Mouse (Mus musculus) limb, embryonic 10.5 days (tissue): ENCODE data around the gene Dab2. TPM values are rescaled to one million over a fixed set of nuclear protein-coding genes. Genes with fewer than 3 reads are reported as not detected.

ENCODE experiments used
- DNase-seq: peaks from one replicate; pipeline ENCODE4 v3.0.0-alpha.2; 2017; ENCODE audit warnings: low spot score
- H3K27ac ChIP-seq: fragments of 300-500 bp; sonication (generic); 2 replicates; pipeline ENCODE4 v1.5.1; 2016; ENCODE audit warnings: mild to moderate bottlenecking
- H3K27me3 ChIP-seq: fragments of 300-500 bp; sonication (generic); 2 replicates; pipeline ENCODE4 v1.6.1; 2016; ENCODE audit warnings: low read depth, mild to moderate bottlenecking; ENCODE audit not compliant: poor library complexity, severe bottlenecking
- H3K36me3 ChIP-seq: fragments of 300-500 bp; sonication (generic); 2 replicates; pipeline ENCODE4 v1.6.1; 2016; ENCODE audit warnings: mild to moderate bottlenecking, moderate library complexity
- H3K4me1 ChIP-seq: fragments of 300-500 bp; sonication (generic); 2 replicates; pipeline ENCODE4 v1.6.1; 2016
- H3K4me3 ChIP-seq: fragments of 300-500 bp; sonication (generic); 2 replicates; pipeline ENCODE4 v1.5.1; 2016; ENCODE audit warnings: mild to moderate bottlenecking, moderate library complexity
- H3K9me3 ChIP-seq: fragments of 300-500 bp; sonication (generic); replicated peaks from 2 replicates; pipeline ENCODE4 v1.6.1; 2016; ENCODE audit warnings: mild to moderate bottlenecking
- WGBS: fragments of 180-500 bp; shearing (Covaris S2); methylation state at CpG from one replicate; pipeline ENCODE4 v1.1.7; 2016; 5-methylcytosine and 5-hydroxymethylcytosine counted together
- polyA plus RNA-seq: library from polyadenylated mRNA; unstranded; fragments of >200 nt; fragmentation: Nextera tagmentation; extraction: Ambion mirVana; gene quantifications from 2 replicates; pipeline ENCODE4 v1.2.1, GENCODE M21; 2016

The Dab2 gene
- polyA plus RNA-seq, 1 experiment from 2014 or later: 35.6 TPM

DNA sequence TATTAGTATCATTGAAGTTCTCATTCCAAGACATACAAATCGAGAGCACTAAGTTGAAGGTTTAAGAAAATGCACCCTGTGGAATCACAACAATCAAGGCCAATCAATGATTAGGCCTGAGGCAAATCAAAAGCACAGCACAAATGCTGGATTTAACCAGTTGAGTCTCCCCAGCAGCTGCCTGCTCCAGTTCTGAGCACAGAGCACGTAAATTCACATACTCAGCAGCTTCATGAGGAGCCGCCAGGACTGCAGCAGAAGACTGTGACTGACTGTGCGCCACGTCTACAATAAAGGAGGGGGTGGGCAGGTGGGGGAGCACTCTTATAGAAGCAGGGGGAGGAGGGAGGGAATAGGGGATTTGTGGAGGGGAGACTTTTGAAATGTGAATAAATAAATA, 40.2 kb downstream of the Dab2 start:
- Histone ChIP-seq H3K9me3 (no peaks in the 10 kb centered on the region), H3K36me3 (no peaks in the 10 kb centered on the region), H3K27ac (no peak overlapping the region), H3K4me3 (no peak overlapping the region), H3K27me3 (no peaks in the 10 kb centered on the region), H3K4me1 (no peaks in the 10 kb centered on the region)
- no peak for DNase-seq
- 80% methylated on average over 5 of the region's 5 CpGs for WGBS

DNA sequence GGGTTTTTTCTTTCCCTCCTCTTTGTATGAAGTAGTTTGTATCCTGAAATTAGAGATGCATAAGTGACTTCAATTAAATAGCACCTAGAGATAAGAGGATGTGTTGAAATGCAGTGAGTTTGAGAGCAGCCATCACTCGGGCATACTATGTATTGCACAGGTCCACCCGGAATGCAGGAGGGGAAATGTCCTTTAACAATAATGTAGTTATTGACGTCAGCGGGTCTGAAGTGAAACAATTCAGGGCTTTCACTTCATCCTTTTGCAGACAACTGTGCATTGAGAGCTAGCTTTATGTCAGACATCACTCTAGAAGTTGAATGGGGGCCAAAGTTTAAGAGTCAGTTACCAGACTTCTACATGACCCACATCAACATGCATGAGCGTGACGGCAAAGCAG, 40.8 kb downstream of the Dab2 start:
- Histone ChIP-seq H3K27ac (no peak overlapping the region), H3K4me3 (no peak overlapping the region), H3K36me3 (no peaks in the 10 kb centered on the region), H3K27me3 (no peaks in the 10 kb centered on the region), H3K9me3 (no peaks in the 10 kb centered on the region), H3K4me1 (no peaks in the 10 kb centered on the region)
- 90% methylated on average over 6 of the region's 6 CpGs for WGBS
- no peak for DNase-seq

DNA sequence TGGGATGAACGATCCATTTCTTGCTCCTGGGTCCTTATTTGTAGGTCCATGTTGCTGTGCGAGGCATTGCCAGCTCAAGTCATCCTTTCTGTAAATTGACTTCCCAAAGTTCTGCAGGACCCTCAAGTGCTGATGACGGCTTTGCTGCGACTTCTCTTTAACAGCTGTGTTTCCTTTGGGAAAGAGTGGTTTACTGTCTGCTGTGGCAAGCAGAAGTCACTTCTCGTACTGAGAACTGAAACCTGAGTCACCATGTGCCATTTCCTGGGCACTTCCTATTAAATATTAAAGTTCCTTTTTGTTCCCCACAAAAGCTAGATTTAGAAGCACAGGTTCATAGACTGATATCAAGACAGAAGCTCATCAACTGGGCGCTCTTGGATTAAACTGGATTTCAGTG, 41.8 kb downstream of the Dab2 start:
- Histone ChIP-seq H3K4me3 (no peak overlapping the region), H3K27me3 (no peaks in the 10 kb centered on the region), H3K27ac (no peak overlapping the region), H3K9me3 (no peaks in the 10 kb centered on the region), H3K4me1 (no peaks in the 10 kb centered on the region), H3K36me3 (no peaks in the 10 kb centered on the region)
- DNase-seq: no peak
- WGBS: 89% methylated on average over 6 of the region's 6 CpGs

DNA sequence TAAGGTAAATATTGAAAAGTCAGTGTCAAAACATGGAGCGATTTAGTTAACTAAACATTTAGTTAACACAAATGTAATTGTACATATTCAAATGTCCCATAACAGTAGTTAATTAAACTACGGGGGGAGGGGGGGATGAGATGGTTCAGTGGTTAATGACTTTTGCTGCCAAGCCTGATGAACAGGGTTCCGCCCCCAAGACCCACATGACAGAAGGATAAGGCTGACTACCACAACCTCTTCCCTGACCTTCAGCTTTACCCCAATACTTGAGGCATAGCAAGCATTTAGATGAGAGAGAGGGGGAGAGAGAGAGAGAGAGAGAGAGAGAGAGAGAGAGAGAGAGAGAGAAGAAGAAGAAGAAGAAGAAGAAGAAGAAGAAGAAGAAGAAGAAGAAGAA, 54.3 kb downstream of the Dab2 start:
- Histone ChIP-seq H3K9me3 (no peaks in the 10 kb centered on the region), H3K36me3 (no peaks in the 10 kb centered on the region), H3K27me3 (no peaks in the 10 kb centered on the region), H3K4me1 (no peaks in the 10 kb centered on the region), H3K27ac (no peak overlapping the region), H3K4me3 (no peak overlapping the region)
- no peak for DNase-seq
- 95% methylated on average over 3 of the region's 3 CpGs for WGBS

DNA sequence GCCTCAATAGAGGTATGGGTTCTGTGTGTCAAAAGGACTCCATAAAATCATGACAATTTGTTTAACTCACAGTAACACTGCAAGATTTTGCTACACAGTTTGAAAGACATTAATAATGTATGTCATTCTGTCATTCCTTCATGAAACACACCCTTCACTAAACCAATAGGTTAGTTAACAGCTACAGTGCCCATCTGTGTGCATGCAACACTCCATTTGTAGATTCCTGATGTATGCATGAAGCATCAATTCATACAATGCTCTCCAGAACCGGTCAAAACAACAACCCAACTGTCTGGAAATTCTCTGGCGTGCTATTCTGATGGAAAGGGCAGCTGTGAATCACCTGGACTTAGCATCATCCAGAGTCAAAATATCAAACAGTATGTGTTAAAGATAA, 60.3 kb downstream of the Dab2 start:
- Histone ChIP-seq H3K36me3 (no peaks in the 10 kb centered on the region), H3K27ac (no peak overlapping the region), H3K27me3 (no peaks in the 10 kb centered on the region), H3K4me1 (no peaks in the 10 kb centered on the region), H3K9me3 (no peaks in the 10 kb centered on the region), H3K4me3 (no peak overlapping the region)
- WGBS: 91% methylated on average over 2 of the region's 2 CpGs
- DNase-seq: no peak

DNA sequence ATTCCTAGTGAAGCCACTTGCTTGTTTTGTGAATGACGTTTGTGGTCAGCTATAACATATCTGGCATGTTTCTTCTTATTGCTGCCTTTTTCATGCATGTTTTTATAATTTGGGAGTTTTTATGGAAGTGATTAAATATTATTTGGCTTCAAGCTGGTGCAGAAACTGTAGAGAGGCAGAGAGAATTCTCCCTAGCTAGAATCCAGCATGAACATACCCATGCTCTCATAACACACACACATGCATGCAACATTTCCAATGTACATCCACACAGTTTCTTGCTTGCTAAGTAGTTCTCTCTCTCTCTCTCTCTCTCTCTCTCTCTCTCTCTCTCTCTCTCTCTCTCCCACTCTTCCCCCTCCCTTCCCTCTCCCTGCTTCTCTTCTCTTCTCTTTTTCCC, 70.4 kb downstream of the Dab2 start:
- no peak for DNase-seq
- H3K27ac ChIP-seq: no peak overlapping the region; the same call in 1 of the 2 replicates

DNA sequence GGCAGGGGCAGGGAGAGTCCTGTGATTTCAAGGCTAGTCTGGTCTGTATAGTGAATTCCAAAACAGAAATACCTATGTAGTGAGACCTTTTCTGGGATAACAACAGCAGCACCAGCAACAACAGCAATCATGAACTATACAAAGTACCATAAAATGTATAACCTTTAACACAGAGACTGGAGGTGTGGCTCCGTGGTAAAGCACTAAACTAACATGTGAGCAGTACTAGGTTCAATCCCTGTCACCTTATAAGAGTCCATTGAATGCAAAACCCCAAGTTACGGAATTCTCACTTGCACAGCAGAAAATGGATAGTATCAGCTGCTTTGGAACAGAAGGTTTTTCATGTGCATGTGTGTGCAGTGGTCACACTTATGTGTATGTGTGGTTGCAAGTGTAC, 71.9 kb downstream of the Dab2 start:
- DNase-seq: no peak
- Histone ChIP-seq H3K36me3 (no peaks in the 10 kb centered on the region), H3K9me3 (no peaks in the 10 kb centered on the region), H3K4me1 (peaks cover 14% of the 10 kb centered on the region; the same call in 1 of the 2 replicates), H3K27ac (no peak overlapping the region), H3K27me3 (no peaks in the 10 kb centered on the region), H3K4me3 (no peak overlapping the region)
- 91% methylated on average over 2 of the region's 2 CpGs for WGBS

More for the DNA sequence above, 70.4 kb downstream of the Dab2 start:
- Histone ChIP-seq H3K4me1 (peaks cover 14% of the 10 kb centered on the region; the same call in 1 of the 2 replicates), H3K27me3 (no peaks in the 10 kb centered on the region), H3K9me3 (no peaks in the 10 kb centered on the region), H3K4me3 (no peak overlapping the region), H3K36me3 (no peaks in the 10 kb centered on the region)
- 69% methylated on average over 1 of the region's 1 CpGs for WGBS

DNA sequence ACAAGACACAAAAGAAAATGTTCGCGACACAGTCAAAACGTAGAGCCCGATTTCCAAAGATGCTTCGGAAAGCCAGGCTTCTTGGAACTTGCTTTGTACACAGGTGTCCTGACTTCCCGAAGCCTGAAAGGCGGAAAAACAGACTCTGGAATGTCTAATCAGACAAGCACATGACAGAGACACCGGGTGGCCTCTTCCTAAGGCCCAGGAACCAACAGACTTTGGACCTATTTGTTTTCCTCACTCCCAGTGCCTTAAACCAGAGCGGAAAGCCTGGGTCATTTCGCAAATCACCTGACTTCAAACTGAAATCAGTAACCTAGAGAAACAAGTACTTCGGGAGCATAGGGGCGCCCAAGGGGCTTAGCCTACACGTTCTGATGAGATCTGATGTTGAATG, 75.4 kb downstream of the Dab2 start:
- Histone ChIP-seq H3K9me3 (no peaks in the 10 kb centered on the region), H3K27ac (no peak overlapping the region), H3K27me3 (no peaks in the 10 kb centered on the region), H3K4me3 (no peak overlapping the region), H3K4me1 (0 out of 2 replicates have a peak, but pooled peaks cover 3% of the 10 kb centered on the region), H3K36me3 (no peaks in the 10 kb centered on the region)
- no peak for DNase-seq
- 87% methylated on average over 13 of the region's 13 CpGs for WGBS

DNA sequence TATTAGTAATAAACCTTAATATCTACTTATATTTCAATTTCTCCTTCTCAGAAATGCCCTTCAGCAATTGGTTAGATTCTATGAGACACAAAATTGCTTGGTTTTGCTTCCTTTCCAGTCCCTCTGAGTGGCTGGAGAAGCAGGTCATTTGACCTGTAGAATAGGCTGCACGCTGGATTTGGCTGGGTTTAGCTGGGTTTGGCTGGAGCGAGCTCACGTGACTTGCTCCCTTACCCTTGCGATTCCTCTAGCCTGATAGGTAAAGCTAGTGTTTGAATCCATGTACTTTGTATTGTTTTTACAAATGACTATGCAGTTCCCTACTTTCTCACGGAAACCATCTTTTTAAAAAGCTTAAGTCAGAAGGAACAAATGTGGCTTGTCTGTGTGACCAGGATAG, 76.4 kb downstream of the Dab2 start:
- Histone ChIP-seq H3K4me1 (0 out of 2 replicates have a peak, but pooled peaks cover 3% of the 10 kb centered on the region), H3K36me3 (no peaks in the 10 kb centered on the region), H3K27ac (no peak overlapping the region), H3K9me3 (no peaks in the 10 kb centered on the region), H3K27me3 (no peaks in the 10 kb centered on the region), H3K4me3 (no peak overlapping the region)
- no peak for DNase-seq
- 85% methylated on average over 5 of the region's 5 CpGs for WGBS

DNA sequence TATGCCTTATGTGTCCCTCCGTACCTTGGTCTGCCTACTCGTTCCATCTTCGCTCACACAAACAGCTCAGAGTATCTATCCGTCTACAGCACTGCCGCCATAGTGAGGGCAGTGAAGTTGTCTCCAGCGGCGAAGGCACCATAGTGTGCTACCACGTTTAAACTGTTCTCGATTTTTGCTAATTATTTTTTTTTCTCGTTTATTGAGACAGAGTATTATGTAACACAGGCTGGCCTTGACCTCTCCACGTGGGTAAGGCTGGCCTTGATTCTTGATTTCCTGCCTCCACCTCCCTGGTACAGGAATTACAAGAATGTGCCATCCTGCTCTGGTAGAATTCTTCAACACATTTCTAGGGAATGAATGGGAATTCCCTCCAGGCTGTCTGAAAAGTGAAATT, 77.2 kb downstream of the Dab2 start:
- 89% methylated on average over 11 of the region's 11 CpGs for WGBS
- Histone ChIP-seq H3K4me1 (0 out of 2 replicates have a peak, but pooled peaks cover 3% of the 10 kb centered on the region), H3K36me3 (no peaks in the 10 kb centered on the region), H3K27me3 (no peaks in the 10 kb centered on the region), H3K4me3 (no peak overlapping the region), H3K9me3 (no peaks in the 10 kb centered on the region), H3K27ac (no peak overlapping the region)
- DNase-seq: no peak

DNA sequence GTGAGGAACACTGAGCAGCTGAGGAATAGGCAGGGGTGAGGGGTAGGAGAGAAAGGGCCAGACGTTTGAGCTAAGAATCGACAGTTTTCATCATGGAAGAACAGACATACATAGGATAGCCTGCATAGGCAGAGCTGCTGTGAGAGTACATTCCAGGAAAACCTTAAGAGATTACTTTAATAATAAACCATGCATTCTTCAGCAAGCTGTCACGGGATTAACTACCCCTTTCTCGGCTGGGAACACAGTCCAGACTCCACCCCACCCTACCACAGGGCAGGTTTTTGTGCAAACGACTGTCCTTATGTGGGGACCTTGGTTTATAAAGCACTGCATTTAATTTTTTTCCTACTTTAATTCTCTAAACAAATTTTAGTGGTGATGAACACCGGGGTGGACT, 84.4 kb downstream of the Dab2 start:
- Histone ChIP-seq H3K36me3 (no peaks in the 10 kb centered on the region), H3K27ac (peak overlapping the region; percentile 25; the same call in 1 of the 2 replicates), H3K4me3 (no peak overlapping the region), H3K9me3 (no peaks in the 10 kb centered on the region), H3K4me1 (peaks cover 38% of the 10 kb centered on the region), H3K27me3 (no peaks in the 10 kb centered on the region)
- WGBS: 48% methylated on average over 6 of the region's 6 CpGs
- DNase-seq: no peak

DNA sequence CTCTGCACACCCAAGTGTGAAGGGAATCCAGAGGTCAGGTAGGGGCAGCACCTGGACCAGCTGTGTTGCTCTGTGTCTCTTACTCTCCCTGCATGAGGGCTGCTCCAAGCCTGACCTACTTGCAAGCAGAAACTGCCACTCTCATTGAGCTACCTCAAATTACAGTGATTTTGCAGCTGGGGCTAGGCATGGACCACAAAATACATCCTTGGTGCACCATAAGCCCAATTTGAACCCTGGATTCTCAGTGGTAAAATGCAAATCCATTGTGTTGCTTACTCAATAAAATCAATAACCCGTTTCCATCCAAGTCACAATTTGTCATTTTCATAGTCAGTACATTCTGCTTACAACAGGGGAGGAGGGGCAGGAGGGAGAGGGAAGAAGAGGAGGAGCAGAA, 85.7 kb downstream of the Dab2 start:
- no peaks in the 10 kb centered on the region for H3K27me3 ChIP-seq
- no peak for DNase-seq
- no peak overlapping the region for H3K27ac ChIP-seq
- no peak overlapping the region for H3K4me3 ChIP-seq
- peaks cover 38% of the 10 kb centered on the region for H3K4me1 ChIP-seq
- no peaks in the 10 kb centered on the region for H3K9me3 ChIP-seq
- 33% methylated on average over 1 of the region's 1 CpGs for whole genome bisulfite sequencing
- no peaks in the 10 kb centered on the region for H3K36me3 ChIP-seq

DNA sequence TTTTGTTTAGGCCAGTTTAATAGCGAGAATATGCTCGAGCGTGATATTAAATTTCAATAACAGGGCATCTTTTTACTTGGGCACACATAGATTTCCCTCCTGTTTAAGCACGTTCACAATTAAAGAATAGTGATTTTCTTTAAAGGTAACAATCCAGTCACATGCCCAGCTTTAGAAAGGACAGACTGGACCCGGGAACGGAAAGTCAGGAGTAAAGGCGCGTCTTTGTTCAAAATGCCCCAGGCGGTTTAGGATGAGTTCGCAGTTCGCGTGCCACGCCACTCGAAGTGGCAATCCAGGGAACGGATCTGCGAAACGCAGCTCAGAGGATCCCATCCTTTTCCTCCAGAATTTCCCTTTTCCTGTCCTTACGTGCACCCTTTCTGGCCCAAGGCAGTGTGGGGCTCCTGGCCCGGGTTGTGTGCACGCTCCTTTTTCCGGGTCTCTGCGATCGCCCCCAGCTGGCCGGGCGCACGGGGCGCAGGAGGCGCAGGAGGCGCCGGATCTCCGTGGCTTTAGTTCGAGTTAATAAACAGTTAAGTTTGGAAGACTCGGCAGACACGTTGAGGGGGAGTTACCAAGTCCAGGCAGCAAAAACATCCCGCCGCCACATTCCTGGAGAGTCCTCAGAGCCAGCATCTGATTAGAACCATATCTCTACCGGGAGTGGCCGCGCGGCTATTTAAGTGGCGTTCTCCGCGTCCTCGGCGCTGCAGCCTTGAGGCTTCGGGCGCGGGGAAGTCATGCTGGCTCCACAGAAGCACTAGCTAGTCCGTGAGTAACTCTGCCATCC, 86.8 kb downstream of the Dab2 start:
- Histone ChIP-seq H3K9me3 (no peaks in the 10 kb centered on the region), H3K27me3 (no peaks in the 10 kb centered on the region), H3K27ac (peak overlapping the region; percentile 90), H3K4me1 (peaks cover 43% of the 10 kb centered on the region), H3K4me3 (peak overlapping the region; percentile 58), H3K36me3 (no peaks in the 10 kb centered on the region)
- 3% methylated on average over 49 of the region's 49 CpGs for WGBS
- DNase-seq: peak; percentile 85
